Mouse (Mus musculus): ENCODE measurements around the gene Acvrl1.

The Acvrl1 gene

GRCm38 (mm10) chr15:101171272-101171671 lies 43.0 kb downstream of the Acvrl1 start:
- no peak for DNase-seq

- DNase-seq = no peak
Observed at GRCm38 (mm10) chr15:101172016-101172415, 43.7 kb downstream of the Acvrl1 start.

GRCm38 (mm10) chr15:101173421-101174211 lies 45.3 kb downstream of the Acvrl1 start, which contains the start of gene Acvr1b:
Gene Acvr1b, plus strand, starts transcription at chr15:101174067.
- peak; percentile 90 for DNase-seq

- DNase-seq = no peak
Observed at GRCm38 (mm10) chr15:101174294-101175130, 46.2 kb downstream of the Acvrl1 start.

GRCm38 (mm10) chr15:101175131-101175460 lies 46.8 kb downstream of the Acvrl1 start:
- no peak for DNase-seq

- DNase-seq = no peak
Observed at GRCm38 (mm10) chr15:101175613-101176283, 47.4 kb downstream of the Acvrl1 start.

- no peak for DNase-seq
Observed at GRCm38 (mm10) chr15:101176284-101176680, 48.0 kb downstream of the Acvrl1 start.

GRCm38 (mm10) chr15:101176795-101177691 lies 48.7 kb downstream of the Acvrl1 start:
- peak; percentile 59 for DNase-seq

GRCm38 (mm10) chr15:101180363-101181105 lies 52.2 kb downstream of the Acvrl1 start:
- DNase-seq = peak; percentile 57

GRCm38 (mm10) chr15:101181106-101181466 lies 52.8 kb downstream of the Acvrl1 start:
- DNase-seq = no peak

GRCm38 (mm10) chr15:101181500-101181899 lies 53.2 kb downstream of the Acvrl1 start:
- no peak for DNase-seq

GRCm38 (mm10) chr15:101182676-101183075 lies 54.4 kb downstream of the Acvrl1 start:
- DNase-seq = no peak

- DNase-seq = no peak
Observed at GRCm38 (mm10) chr15:101184300-101184699, 56.0 kb downstream of the Acvrl1 start.

GRCm38 (mm10) chr15:101185549-101185948 lies 57.2 kb downstream of the Acvrl1 start:
- no peak for DNase-seq

GRCm38 (mm10) chr15:101187907-101188306 lies 59.6 kb downstream of the Acvrl1 start:
- no peak for DNase-seq

- no peak for DNase-seq
Observed at GRCm38 (mm10) chr15:101189981-101190761, 61.8 kb downstream of the Acvrl1 start.

GRCm38 (mm10) chr15:101190762-101191150 lies 62.4 kb downstream of the Acvrl1 start:
- no peak for DNase-seq

- DNase-seq = peak; percentile 92
Observed at GRCm38 (mm10) chr15:101191459-101192259, 63.3 kb downstream of the Acvrl1 start.

GRCm38 (mm10) chr15:101192260-101192640 lies 63.9 kb downstream of the Acvrl1 start:
- no peak for DNase-seq

GRCm38 (mm10) chr15:101192651-101193050 lies 64.3 kb downstream of the Acvrl1 start:
- no peak for DNase-seq
